Mouse (Mus musculus): ENCODE data around the gene Lrguk. TPM values are rescaled to one million over a fixed set of nuclear protein-coding genes. Genes with fewer than 3 reads are reported as not detected.

Gene Lrguk
- polyA plus RNA-seq, 2 experiments = 0.02 TPM; not detected in 1

GRCm38 (mm10) chr6:34029746-34030027 lies 439 bp downstream of the Lrguk start:
- peak overlapping the region; percentile 23 for H3K9ac ChIP-seq (replicated peaks)
- H3K4me2 ChIP-seq (ENCODE audit: low read depth) = peak overlapping the region; percentile 75
- 3% methylated on average over 4 of the region's 4 CpGs for WGBS (ENCODE audit: insufficient replicate concordance)
- peak overlapping the region; percentile 52 to 67 for H3K4me3 ChIP-seq (ENCODE audit: insufficient read depth in 1 of 2, low read depth in 2 of 2, low read length in 2 of 2)
- H3K27me3 ChIP-seq (ENCODE audit: control insufficient read depth, insufficient read depth, low read length) = no peaks in the 10 kb centered on the region
- no peaks in the 10 kb centered on the region for H3K9me3 ChIP-seq (ENCODE audit: control insufficient read depth, low read length)
- peak; percentile 37; the same call in 1 of the 2 replicates for ATAC-seq (ENCODE audit: insufficient read depth)
- no peaks in the 10 kb centered on the region for H3K36me3 ChIP-seq (replicated peaks; ENCODE audit: control insufficient read depth, insufficient read depth, low read depth)
- DNase-seq (ENCODE audit: low read depth in 3 of 3, low spot score in 3 of 3) = no peak
- TF ChIP-seq CTCF (IDR thresholded peaks at IDR 0.05; ENCODE audit: low read depth) (no peak), EP300 (IDR thresholded peaks at IDR 0.05; ENCODE audit: low read depth) (no peak)
- no peak overlapping the region for H3K27ac ChIP-seq
- H3K4me1 ChIP-seq (replicated peaks; ENCODE audit: control insufficient read depth in 2 of 2, insufficient read depth in 2 of 2, low read length in 1 of 2) = peaks cover 3 to 17% of the 10 kb centered on the region in 2 experiments; a peak in 2 of 4 replicates

- 42% methylated on average over 3 of the region's 3 CpGs for WGBS (ENCODE audit: insufficient replicate concordance)
- Histone ChIP-seq H3K4me2 (ENCODE audit: low read depth) (no peak overlapping the region), H3K27me3 (ENCODE audit: control insufficient read depth, insufficient read depth, low read length) (no peaks in the 10 kb centered on the region), H3K27ac (no peak overlapping the region), H3K4me1 (replicated peaks; ENCODE audit: control insufficient read depth in 2 of 2, insufficient read depth in 2 of 2, low read length in 1 of 2) (peaks cover 3 to 17% of the 10 kb centered on the region in 2 experiments; a peak in 2 of 4 replicates), H3K9me3 (ENCODE audit: control insufficient read depth, low read length) (no peaks in the 10 kb centered on the region), H3K9ac (replicated peaks) (no peak overlapping the region), H3K4me3 (ENCODE audit: insufficient read depth in 1 of 2, low read depth in 2 of 2, low read length in 2 of 2) (no peak overlapping the region), H3K36me3 (replicated peaks; ENCODE audit: control insufficient read depth, insufficient read depth, low read depth) (no peaks in the 10 kb centered on the region)
- ATAC-seq (ENCODE audit: insufficient read depth) (no peak), DNase-seq (ENCODE audit: low read depth in 3 of 3, low spot score in 3 of 3) (no peak)
- TF ChIP-seq CTCF (IDR thresholded peaks at IDR 0.05; ENCODE audit: low read depth) (no peak), EP300 (IDR thresholded peaks at IDR 0.05; ENCODE audit: low read depth) (no peak)
Measured at GRCm38 (mm10) chr6:34034096-34034495, 4.8 kb downstream of the Lrguk start.

GRCm38 (mm10) chr6:34034577-34035461 lies 5.6 kb downstream of the Lrguk start:
- H3K36me3 ChIP-seq (replicated peaks; ENCODE audit: control insufficient read depth, insufficient read depth, low read depth) = no peaks in the 10 kb centered on the region
- TF ChIP-seq CTCF (IDR thresholded peaks at IDR 0.05; ENCODE audit: low read depth) (no peak), EP300 (IDR thresholded peaks at IDR 0.05; ENCODE audit: low read depth) (no peak)
- H3K4me2 ChIP-seq (ENCODE audit: low read depth) = no peak overlapping the region
- H3K9me3 ChIP-seq (ENCODE audit: control insufficient read depth, low read length) = no peaks in the 10 kb centered on the region
- DNase-seq (ENCODE audit: low read depth in 3 of 3, low spot score in 3 of 3) = peak in 2 of 3 experiments; percentile 3 to 12
- no peak overlapping the region for H3K27ac ChIP-seq
- WGBS (ENCODE audit: insufficient replicate concordance) = 15% methylated on average over 15 of the region's 15 CpGs
- no peak overlapping the region for H3K4me3 ChIP-seq (ENCODE audit: insufficient read depth in 1 of 2, low read depth in 2 of 2, low read length in 2 of 2)
- H3K27me3 ChIP-seq (ENCODE audit: control insufficient read depth, insufficient read depth, low read length) = no peaks in the 10 kb centered on the region
- peaks cover 3 to 16% of the 10 kb centered on the region in 2 experiments; a peak in 2 of 4 replicates for H3K4me1 ChIP-seq (replicated peaks; ENCODE audit: control insufficient read depth in 2 of 2, insufficient read depth in 2 of 2, low read length in 1 of 2)
- no peak overlapping the region for H3K9ac ChIP-seq (replicated peaks)
- ATAC-seq (ENCODE audit: insufficient read depth) = no peak

GRCm38 (mm10) chr6:34040624-34041235 lies 11.5 kb downstream of the Lrguk start:
- Histone ChIP-seq H3K4me2 (ENCODE audit: low read depth) (no peak overlapping the region), H3K9me3 (ENCODE audit: control insufficient read depth, low read length) (no peaks in the 10 kb centered on the region), H3K9ac (replicated peaks) (no peak overlapping the region), H3K27me3 (ENCODE audit: control insufficient read depth, insufficient read depth, low read length) (no peaks in the 10 kb centered on the region), H3K36me3 (replicated peaks; ENCODE audit: control insufficient read depth, insufficient read depth, low read depth) (no peaks in the 10 kb centered on the region), H3K27ac (no peak overlapping the region), H3K4me1 (replicated peaks; ENCODE audit: control insufficient read depth in 2 of 2, insufficient read depth in 2 of 2, low read length in 1 of 2) (no peaks in the 10 kb centered on the region), H3K4me3 (ENCODE audit: insufficient read depth in 1 of 2, low read depth in 2 of 2, low read length in 2 of 2) (no peak overlapping the region)
- TF ChIP-seq EP300 (IDR thresholded peaks at IDR 0.05; ENCODE audit: low read depth) (no peak), CTCF (IDR thresholded peaks at IDR 0.05; ENCODE audit: low read depth) (peak; percentile 95)
- ATAC-seq (ENCODE audit: insufficient read depth) (no peak), DNase-seq (ENCODE audit: low read depth in 3 of 3, low spot score in 3 of 3) (peak; percentile 35 to 46 (median 43))
- 34% methylated on average over 12 of the region's 12 CpGs for WGBS (ENCODE audit: insufficient replicate concordance)

GRCm38 (mm10) chr6:34041589-34042280 lies 12.5 kb downstream of the Lrguk start:
- no peak for DNase-seq (ENCODE audit: low read depth in 3 of 3, low spot score in 3 of 3)
- H3K4me1 ChIP-seq (replicated peaks; ENCODE audit: control insufficient read depth in 2 of 2, insufficient read depth in 2 of 2, low read length in 1 of 2) = no peaks in the 10 kb centered on the region
- H3K9me3 ChIP-seq (ENCODE audit: control insufficient read depth, low read length) = no peaks in the 10 kb centered on the region
- no peak overlapping the region for H3K9ac ChIP-seq (replicated peaks)
- H3K4me3 ChIP-seq (ENCODE audit: insufficient read depth in 1 of 2, low read depth in 2 of 2, low read length in 2 of 2) = no peak overlapping the region
- TF ChIP-seq CTCF (IDR thresholded peaks at IDR 0.05; ENCODE audit: low read depth) (no peak), EP300 (IDR thresholded peaks at IDR 0.05; ENCODE audit: low read depth) (no peak)
- no peaks in the 10 kb centered on the region for H3K36me3 ChIP-seq (replicated peaks; ENCODE audit: control insufficient read depth, insufficient read depth, low read depth)
- no peak for ATAC-seq (ENCODE audit: insufficient read depth)
- H3K27ac ChIP-seq = no peak overlapping the region
- 63% methylated on average over 11 of the region's 11 CpGs for WGBS (ENCODE audit: insufficient replicate concordance)
- H3K27me3 ChIP-seq (ENCODE audit: control insufficient read depth, insufficient read depth, low read length) = no peaks in the 10 kb centered on the region
- no peak overlapping the region for H3K4me2 ChIP-seq (ENCODE audit: low read depth)
